Mouse (Mus musculus) cerebellum, adult 11 months (tissue): Measurements from ENCODE around the gene Asb8.

ENCODE experiments used
- DNase-seq: peaks from one replicate; pipeline ENCODE4 v3.0.0; 2022

Gene Asb8

GRCm38 (mm10) chr15:98114852-98115778 is 50.3 kb downstream of the Asb8 start:
- DNase-seq, result no peak

- DNase-seq, result no peak
These were observed 51.1 kb downstream of the Asb8 start for GRCm38 (mm10) chr15:98114098-98114851.

- DNase-seq, result no peak
These were observed 53.6 kb downstream of the Asb8 start for GRCm38 (mm10) chr15:98111791-98112190.

GRCm38 (mm10) chr15:98108297-98109152 is 56.9 kb downstream of the Asb8 start:
- DNase-seq, result peak; percentile 87

- no peak for DNase-seq
These were observed 57.6 kb downstream of the Asb8 start for GRCm38 (mm10) chr15:98107703-98108296.

GRCm38 (mm10) chr15:98107230-98107629 is 58.2 kb downstream of the Asb8 start:
- no peak for DNase-seq

DNA sequence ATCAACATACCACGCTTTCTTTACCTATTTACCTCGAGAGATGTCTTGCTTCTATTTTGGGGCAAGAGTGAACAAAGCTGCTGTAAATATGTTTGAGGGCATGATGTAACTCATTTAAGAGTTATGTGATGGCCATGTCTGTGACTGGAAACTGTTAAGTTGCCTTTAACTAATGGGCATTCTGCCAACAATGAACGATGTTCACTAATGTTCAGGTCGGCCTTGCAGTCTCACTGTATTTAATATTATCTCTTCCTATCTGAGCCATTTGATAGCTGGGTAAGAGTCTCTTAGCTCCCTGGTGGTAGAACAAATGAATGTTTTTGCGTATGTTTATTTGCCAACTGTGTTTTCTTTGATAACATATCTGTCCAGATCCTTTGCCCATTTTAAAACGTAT is 58.9 kb downstream of the Asb8 start:
- DNase-seq, result no peak

- DNase-seq, result no peak
These were observed 63.0 kb downstream of the Asb8 start for GRCm38 (mm10) chr15:98102401-98102800.

DNA sequence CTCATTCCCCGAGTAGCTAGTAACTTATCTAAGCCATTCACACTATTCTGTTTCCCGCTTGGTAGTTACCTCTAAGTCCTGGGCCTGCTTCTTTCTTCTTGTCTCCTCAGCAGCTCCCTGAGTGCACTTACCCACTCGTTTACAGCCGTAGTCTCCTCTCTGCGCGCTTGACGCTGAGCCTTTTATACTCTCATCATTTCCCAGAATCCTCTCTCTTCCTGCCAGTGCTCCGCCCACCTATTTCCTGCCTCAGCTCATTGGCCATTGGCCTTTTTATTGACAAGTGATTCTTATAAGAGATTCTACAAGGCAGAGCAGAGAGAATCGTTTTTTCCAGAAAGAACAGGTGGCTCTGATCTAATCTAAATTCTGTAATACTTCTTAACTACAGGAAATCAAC is 66.9 kb downstream of the Asb8 start:
- no peak for DNase-seq

GRCm38 (mm10) chr15:98096957-98097356 is 68.5 kb downstream of the Asb8 start:
- DNase-seq, result no peak

- DNase-seq, result no peak
These were observed 70.5 kb downstream of the Asb8 start for GRCm38 (mm10) chr15:98094905-98095304.

DNA sequence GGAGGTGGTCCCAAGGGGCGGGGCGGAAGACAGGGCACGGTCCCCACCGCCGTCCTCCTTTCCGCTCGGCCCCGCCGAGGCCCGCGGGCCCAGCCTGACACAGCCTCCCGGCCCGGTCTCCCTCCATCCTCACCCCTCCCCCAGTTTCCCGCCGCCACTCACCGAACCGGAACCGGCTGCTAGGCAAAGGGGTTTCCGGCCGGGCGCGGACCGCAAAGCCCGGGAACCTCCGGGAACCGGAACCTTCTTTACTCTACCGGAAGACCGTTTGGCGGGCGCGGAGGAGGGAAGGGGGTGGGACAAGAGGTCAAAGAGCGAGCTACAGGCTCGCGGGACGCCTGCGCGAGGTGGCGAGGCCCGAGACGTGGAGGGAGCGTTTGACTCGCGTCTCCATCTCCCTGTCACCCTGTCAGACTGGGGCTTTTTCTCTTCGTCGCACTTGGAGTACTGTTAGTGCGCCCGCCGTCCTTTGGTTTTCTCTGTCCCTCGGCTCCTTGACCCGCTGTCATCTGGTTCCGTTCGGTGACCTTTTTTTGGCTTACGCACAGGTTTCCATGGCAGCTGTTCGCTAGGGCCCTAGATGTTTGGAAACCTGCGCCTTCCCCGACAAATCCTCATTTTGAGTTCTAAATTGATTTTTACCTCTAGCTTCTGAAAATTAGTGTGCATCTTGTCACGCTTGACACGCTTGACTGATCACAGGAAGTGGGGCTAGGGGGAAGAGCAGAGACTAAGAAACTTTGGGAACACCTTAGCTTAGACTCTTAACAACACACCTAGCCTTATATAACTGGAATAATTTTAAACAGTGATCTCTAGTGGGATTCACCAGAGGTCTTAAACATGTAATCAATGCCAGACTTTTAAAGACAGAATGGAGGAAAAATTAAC is 72.1 kb downstream of the Asb8 start, which contains the start of gene Senp1:
TSS of gene Senp1 (minus strand) at position 624 of the 891 bp plus-strand sequence.
- peak; percentile 89 for DNase-seq

GRCm38 (mm10) chr15:98092372-98093120 is 72.9 kb downstream of the Asb8 start, which contains the start of gene Pfkm:
Gene Pfkm, plus strand, starts transcription at chr15:98092589.
- no peak for DNase-seq

GRCm38 (mm10) chr15:98091841-98092240 is 73.6 kb downstream of the Asb8 start:
- no peak for DNase-seq

- DNase-seq, result peak; percentile 30
These were observed 75.8 kb downstream of the Asb8 start for GRCm38 (mm10) chr15:98089421-98090183.

DNA sequence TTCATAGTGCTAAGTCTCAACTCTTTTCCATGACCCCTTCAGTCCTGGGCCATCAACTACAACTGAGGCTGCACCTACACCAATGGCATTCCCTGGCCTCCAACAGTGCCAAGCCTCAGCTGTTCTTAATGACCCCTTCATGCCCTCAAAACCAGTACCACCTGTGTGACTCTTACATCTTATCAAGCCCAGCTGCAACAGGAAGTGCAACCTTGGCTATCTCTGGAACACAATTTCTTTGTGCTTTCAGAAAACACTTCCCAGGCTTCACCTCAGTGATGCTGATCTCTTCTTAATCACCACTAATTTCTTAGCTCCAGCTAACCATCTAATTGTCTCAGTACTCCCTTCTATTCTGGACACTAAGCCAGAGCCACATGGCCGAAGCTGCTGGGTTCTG is 76.5 kb downstream of the Asb8 start:
- DNase-seq, result no peak
